Mouse (Mus musculus) embryonic facial prominence, embryonic 11.5 days (tissue): ENCODE results near the gene Tmem196. TPM values are rescaled to one million over a fixed set of nuclear protein-coding genes. Genes with fewer than 3 reads are reported as not detected.
A peak's percentile ranks its signal among the peaks of the same experiment; 100 is the strongest.

Experiments
- ATAC-seq: fragments of 200-750 bp; cut with Nextera tagmentation; replicated peaks from 2 replicates; pipeline ENCODE4 v1.8.0; 2017; ENCODE audit warnings: low read depth; ENCODE audit not compliant: insufficient number of reproducible peaks, low FRiP score, low TSS enrichment
- DNase-seq: peaks from one replicate; pipeline ENCODE4 v3.0.0-alpha.2; 2015; ENCODE audit warnings: low spot score
- H3K27ac ChIP-seq: fragments of 300-500 bp; sonication (generic); replicated peaks from 2 replicates; pipeline ENCODE4 v1.5.1; 2014; ENCODE audit warnings: mild to moderate bottlenecking, low read depth, low read length, control low read depth
- H3K27me3 ChIP-seq: fragments of 300-500 bp; sonication (generic); 2 replicates; pipeline ENCODE4 v1.6.1; 2014; ENCODE audit warnings: mild to moderate bottlenecking, low read length, moderate library complexity, mixed read lengths; ENCODE audit not compliant: control insufficient read depth, insufficient read depth
- H3K36me3 ChIP-seq: fragments of 300-500 bp; sonication (generic); replicated peaks from 2 replicates; pipeline ENCODE4 v1.6.1; 2014; ENCODE audit warnings: low read depth, mild to moderate bottlenecking, low read length, moderate library complexity, mixed read lengths; ENCODE audit not compliant: control insufficient read depth, insufficient read depth
- H3K4me1 ChIP-seq: fragments of 300-500 bp; sonication (generic); 2 replicates; pipeline ENCODE4 v1.6.1; 2014; ENCODE audit warnings: low read length, mixed read lengths; ENCODE audit not compliant: control insufficient read depth, insufficient read depth
- H3K4me2 ChIP-seq: fragments of 300-500 bp; sonication (generic); 2 replicates; pipeline ENCODE4 v1.6.1; 2014; ENCODE audit warnings: low read depth, mild to moderate bottlenecking, control low read depth, low read length, moderate library complexity
- H3K4me3 ChIP-seq: fragments of 300-500 bp; sonication (generic); 2 replicates; pipeline ENCODE4 v1.5.1; 2014; ENCODE audit warnings: low read depth, low read length, control low read depth
- H3K9ac ChIP-seq: fragments of 300-500 bp; sonication (generic); replicated peaks from 2 replicates; pipeline ENCODE4 v1.6.1; 2014; ENCODE audit warnings: mild to moderate bottlenecking, control low read depth, low read length
- H3K9me3 ChIP-seq: fragments of 300-500 bp; sonication (generic); replicated peaks from 2 replicates; pipeline ENCODE4 v1.6.1; 2016; ENCODE audit warnings: mild to moderate bottlenecking, low read length, inconsistent platforms, mixed read lengths; ENCODE audit not compliant: control insufficient read depth
- WGBS: fragments of 180-500 bp; shearing (Covaris S2); extraction: QIAGEN DNeasy Blood & Tissue Kit; methylation state at CpG from one replicate; pipeline ENCODE4 v1.1.7; 2014; 5-methylcytosine and 5-hydroxymethylcytosine counted together
- polyA plus RNA-seq: library from polyadenylated mRNA; unstranded; fragments of >200 nt; fragmentation: Nextera tagmentation; extraction: Ambion mirVana; gene quantifications from 2 replicates; pipeline ENCODE4 v1.2.1, GENCODE M21; 2014

Tmem196 gene
- polyA plus RNA-seq = 0.70 and 0.77 TPM in 2 replicates

- Histone ChIP-seq H3K4me3 (peak within 1 kb of the TSS; percentile 46), H3K9me3 (no peaks in the 10 kb centered on the region), H3K4me1 (no peaks in the 10 kb centered on the region), H3K27ac (no peak within 1 kb of the TSS), H3K27me3 (no peaks in the 10 kb centered on the region), H3K4me2 (peak within 1 kb of the TSS; percentile 87), H3K9ac (peak within 1 kb of the TSS; percentile 63), H3K36me3 (no peaks in the 10 kb centered on the region)
- 4% methylated on average over 25 of the region's 25 CpGs for WGBS
- DNase-seq (peak; percentile 49), ATAC-seq (peak; percentile 87)
Observed at GRCm38 (mm10) chr12:119945589-119946310, at the start of gene Tmem196. Gene Tmem196 (plus strand): TSS chr12:119945822.

DNA sequence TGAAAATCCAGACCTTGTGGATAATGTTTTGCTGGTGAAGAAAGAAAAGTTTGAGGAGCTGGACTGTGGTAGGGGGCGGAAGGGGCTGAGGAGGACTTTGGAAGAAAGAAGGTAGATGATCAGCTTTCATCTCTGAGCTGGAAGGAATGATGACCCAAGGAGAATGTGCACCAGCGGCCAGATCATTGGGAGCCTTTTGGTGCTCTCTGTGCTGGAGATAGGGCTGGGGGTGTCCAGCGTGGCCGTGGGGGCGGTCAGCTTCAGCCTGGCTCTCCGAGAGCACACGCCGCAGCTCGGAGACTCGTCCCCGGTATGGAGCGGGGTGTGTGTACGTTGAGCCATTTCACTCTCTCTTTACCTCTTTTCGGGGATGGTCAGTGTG is 680 bp downstream of the Tmem196 start:
- Histone ChIP-seq H3K9me3 (no peaks in the 10 kb centered on the region), H3K27me3 (no peaks in the 10 kb centered on the region), H3K9ac (peak overlapping the region; percentile 63), H3K36me3 (no peaks in the 10 kb centered on the region), H3K27ac (no peak overlapping the region), H3K4me1 (no peaks in the 10 kb centered on the region), H3K4me2 (peak overlapping the region; percentile 87), H3K4me3 (peak overlapping the region; percentile 46)
- ATAC-seq (peak; percentile 81), DNase-seq (peak; percentile 23)
- WGBS = 5% methylated on average over 14 of the region's 14 CpGs

DNA sequence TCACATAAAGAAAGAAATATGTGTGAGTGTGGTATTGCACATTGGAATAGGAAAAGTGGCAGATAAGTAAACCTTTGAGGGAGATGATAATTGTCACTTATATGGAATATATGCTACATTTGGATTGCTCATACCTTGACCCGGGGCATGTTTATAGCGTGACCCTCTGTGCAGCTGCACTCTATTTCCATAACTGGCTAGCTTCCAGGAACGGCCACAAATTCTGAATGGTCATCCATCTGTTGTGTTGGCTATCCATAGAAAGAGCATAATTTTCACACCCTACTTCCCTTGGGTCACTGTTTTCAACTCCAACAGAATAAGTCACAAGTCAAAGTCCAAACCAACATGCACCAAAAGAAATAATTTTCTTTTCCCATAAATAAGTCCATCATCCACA is 11.4 kb downstream of the Tmem196 start:
- DNase-seq (no peak), ATAC-seq (no peak)

GRCm38 (mm10) chr12:119960730-119961129 is 15.1 kb downstream of the Tmem196 start:
- H3K9me3 ChIP-seq = no peaks in the 10 kb centered on the region
- no peaks in the 10 kb centered on the region for H3K27me3 ChIP-seq
- H3K4me2 ChIP-seq = no peak overlapping the region
- no peaks in the 10 kb centered on the region for H3K36me3 ChIP-seq
- DNase-seq (no peak), ATAC-seq (no peak)
- H3K9ac ChIP-seq = no peak overlapping the region
- WGBS = 77% methylated on average over 1 of the region's 1 CpGs
- no peak overlapping the region for H3K4me3 ChIP-seq
- H3K27ac ChIP-seq = no peak overlapping the region
- no peaks in the 10 kb centered on the region for H3K4me1 ChIP-seq

More for the DNA sequence above, 11.4 kb downstream of the Tmem196 start:
- H3K27me3 ChIP-seq = no peaks in the 10 kb centered on the region
- H3K4me2 ChIP-seq = no peak overlapping the region
- H3K9me3 ChIP-seq = no peaks in the 10 kb centered on the region
- no peak overlapping the region for H3K4me3 ChIP-seq
- no peak overlapping the region for H3K27ac ChIP-seq
- WGBS = 82% methylated on average over 3 of the region's 3 CpGs
- no peaks in the 10 kb centered on the region for H3K36me3 ChIP-seq
- no peak overlapping the region for H3K9ac ChIP-seq
- no peaks in the 10 kb centered on the region for H3K4me1 ChIP-seq

DNA sequence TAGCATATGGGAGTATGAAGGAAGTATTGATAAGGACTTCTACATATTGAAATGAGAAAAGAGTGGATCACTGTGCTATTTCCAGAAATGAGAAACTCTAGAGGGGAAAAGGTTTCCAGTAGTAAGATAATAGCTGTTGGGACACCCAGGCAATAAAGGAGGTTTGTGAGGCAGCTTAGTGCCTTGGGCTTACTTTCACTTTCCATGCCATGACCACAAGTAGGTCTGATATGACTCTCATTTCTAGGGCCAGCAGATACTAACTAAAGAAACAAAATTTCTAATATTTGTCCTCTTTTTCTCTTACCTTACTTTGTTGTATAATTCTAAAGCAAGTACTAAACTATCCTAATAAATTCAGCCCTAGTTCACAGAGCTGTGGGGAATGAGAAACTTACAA is 19.8 kb downstream of the Tmem196 start:
- Histone ChIP-seq H3K4me1 (no peaks in the 10 kb centered on the region), H3K27ac (no peak overlapping the region), H3K36me3 (no peaks in the 10 kb centered on the region), H3K9me3 (no peaks in the 10 kb centered on the region), H3K27me3 (no peaks in the 10 kb centered on the region), H3K4me2 (no peak overlapping the region), H3K9ac (no peak overlapping the region), H3K4me3 (no peak overlapping the region)
- no peak for ATAC-seq
- no peak for DNase-seq

- Histone ChIP-seq H3K4me2 (no peak overlapping the region), H3K27ac (no peak overlapping the region), H3K36me3 (no peaks in the 10 kb centered on the region), H3K9me3 (no peaks in the 10 kb centered on the region), H3K27me3 (no peaks in the 10 kb centered on the region), H3K4me1 (no peaks in the 10 kb centered on the region), H3K9ac (no peak overlapping the region), H3K4me3 (no peak overlapping the region)
- no peak for ATAC-seq
- no peak for DNase-seq
Observed at GRCm38 (mm10) chr12:119970068-119970467, 24.4 kb downstream of the Tmem196 start.

- peak; percentile 76 for DNase-seq
- no peak overlapping the region for H3K27ac ChIP-seq
- ATAC-seq = no peak
- no peaks in the 10 kb centered on the region for H3K27me3 ChIP-seq
- no peak overlapping the region for H3K4me2 ChIP-seq
- H3K4me1 ChIP-seq = no peaks in the 10 kb centered on the region
- no peaks in the 10 kb centered on the region for H3K9me3 ChIP-seq
- H3K36me3 ChIP-seq = no peaks in the 10 kb centered on the region
- 0% methylated on average over 2 of the region's 2 CpGs for WGBS
- no peak overlapping the region for H3K4me3 ChIP-seq
- no peak overlapping the region for H3K9ac ChIP-seq
Observed at GRCm38 (mm10) chr12:119981731-119982130, 36.1 kb downstream of the Tmem196 start.

DNA sequence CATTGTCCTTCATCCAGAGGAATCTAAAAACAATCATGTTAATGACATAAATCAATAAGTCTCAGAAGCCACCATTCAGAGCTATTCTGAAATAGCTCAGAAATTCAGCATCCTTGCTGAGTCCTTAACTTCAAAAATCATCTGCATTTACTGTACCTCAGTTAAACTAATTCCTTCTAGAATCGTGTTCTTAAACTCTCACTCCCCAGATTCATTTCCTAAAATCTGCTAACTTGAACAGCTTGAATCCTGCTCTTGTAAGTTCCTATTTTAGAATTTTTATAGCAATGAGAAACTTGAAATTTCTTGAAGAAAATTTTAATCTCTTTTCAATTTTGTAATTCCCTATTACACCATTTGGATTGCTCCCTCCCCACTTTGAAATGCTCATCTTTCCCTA is 52.6 kb downstream of the Tmem196 start:
- DNase-seq (no peak), ATAC-seq (no peak)
- no peak overlapping the region for H3K4me2 ChIP-seq
- H3K27ac ChIP-seq = no peak overlapping the region
- no peak overlapping the region for H3K4me3 ChIP-seq
- H3K9ac ChIP-seq = no peak overlapping the region
- 70% methylated on average over 1 of the region's 1 CpGs for WGBS
- H3K9me3 ChIP-seq = no peaks in the 10 kb centered on the region
- H3K4me1 ChIP-seq = no peaks in the 10 kb centered on the region
- no peaks in the 10 kb centered on the region for H3K27me3 ChIP-seq
- H3K36me3 ChIP-seq = no peaks in the 10 kb centered on the region
